Mouse (Mus musculus): ENCODE results near the gene B3galt1. TPM values are rescaled to one million over a fixed set of nuclear protein-coding genes. Genes with fewer than 3 reads are reported as not detected.

B3galt1 gene
- 9.2 and 10.1 TPM in 2 replicates for polyA plus RNA-seq (2016; fragmentation: Nextera tagmentation; extraction: Ambion mirVana)

- Histone ChIP-seq H3K27ac (peak within 1 kb of the TSS; percentile 78), H3K9me3 (no peaks in the 10 kb centered on the region), H3K36me3 (no peaks in the 10 kb centered on the region), H3K4me2 (peak within 1 kb of the TSS; percentile 87), H3K4me1 (replicated peaks) (peaks cover 5% of the 10 kb centered on the region), H3K4me3 (replicated peaks) (peak within 1 kb of the TSS; percentile 74), H3K9ac (replicated peaks) (peak within 1 kb of the TSS; percentile 70), H3K27me3 (peaks cover 14% of the 10 kb centered on the region; the same call in 1 of the 2 replicates)
- WGBS: under 1% methylated on average over 83 of the region's 83 CpGs
- peak; percentile 97 for ATAC-seq (ENCODE audit: insufficient number of reproducible peaks, insufficient read depth, low FRiP score, low TSS enrichment, low read depth)
These were observed at the start of gene B3galt1 for GRCm38 (mm10) chr2:67565480-67566331. TSS of gene B3galt1 (plus strand) at chr2:67565871.

GRCm38 (mm10) chr2:67516405-67516804 is 49.3 kb upstream of the B3galt1 start:
- Histone ChIP-seq H3K27ac (no peak overlapping the region), H3K27me3 (no peaks in the 10 kb centered on the region), H3K4me2 (no peak overlapping the region), H3K9me3 (no peaks in the 10 kb centered on the region), H3K4me1 (replicated peaks) (no peaks in the 10 kb centered on the region), H3K36me3 (no peaks in the 10 kb centered on the region), H3K9ac (replicated peaks) (no peak overlapping the region), H3K4me3 (replicated peaks) (no peak overlapping the region)
- no peak for ATAC-seq (ENCODE audit: insufficient number of reproducible peaks, insufficient read depth, low FRiP score, low TSS enrichment, low read depth)
- 85% methylated on average over 7 of the region's 7 CpGs for WGBS

- no peak overlapping the region for H3K4me3 ChIP-seq (replicated peaks)
- WGBS: 88% methylated on average over 2 of the region's 2 CpGs
These were observed 30.3 kb upstream of the B3galt1 start for GRCm38 (mm10) chr2:67535347-67535746.

GRCm38 (mm10) chr2:67539426-67539825 is 26.2 kb upstream of the B3galt1 start:
- no peak overlapping the region for H3K27ac ChIP-seq
- no peak for ATAC-seq (ENCODE audit: insufficient number of reproducible peaks, insufficient read depth, low FRiP score, low TSS enrichment, low read depth)
- no peak overlapping the region for H3K4me2 ChIP-seq
- no peaks in the 10 kb centered on the region for H3K36me3 ChIP-seq
- peaks cover 10% of the 10 kb centered on the region for H3K4me1 ChIP-seq (replicated peaks)
- H3K27me3 ChIP-seq: 0 out of 2 replicates have a peak, but pooled peaks cover 7% of the 10 kb centered on the region
- WGBS: 89% methylated on average over 6 of the region's 6 CpGs
- no peak overlapping the region for H3K9ac ChIP-seq (replicated peaks)
- H3K9me3 ChIP-seq: no peaks in the 10 kb centered on the region
- no peak overlapping the region for H3K4me3 ChIP-seq (replicated peaks)

More at GRCm38 (mm10) chr2:67535347-67535746, 30.3 kb upstream of the B3galt1 start:
- no peak overlapping the region for H3K27ac ChIP-seq
- H3K9ac ChIP-seq (replicated peaks): no peak overlapping the region
- ATAC-seq (ENCODE audit: insufficient number of reproducible peaks, insufficient read depth, low FRiP score, low TSS enrichment, low read depth): no peak
- no peaks in the 10 kb centered on the region for H3K9me3 ChIP-seq
- H3K36me3 ChIP-seq: no peaks in the 10 kb centered on the region
- H3K4me2 ChIP-seq: no peak overlapping the region
- H3K27me3 ChIP-seq: 0 out of 2 replicates have a peak, but pooled peaks cover 5% of the 10 kb centered on the region
- no peaks in the 10 kb centered on the region for H3K4me1 ChIP-seq (replicated peaks)

- Histone ChIP-seq H3K4me2 (peak overlapping the region; percentile 13), H3K9me3 (no peaks in the 10 kb centered on the region), H3K4me3 (replicated peaks) (no peak overlapping the region), H3K4me1 (replicated peaks) (peaks cover 10% of the 10 kb centered on the region), H3K36me3 (no peaks in the 10 kb centered on the region), H3K9ac (replicated peaks) (no peak overlapping the region), H3K27ac (0 out of 2 replicates have a peak overlapping the region, but pooled peaks have one; percentile 53), H3K27me3 (0 out of 2 replicates have a peak, but pooled peaks cover 11% of the 10 kb centered on the region)
- 50% methylated on average over 11 of the region's 11 CpGs for WGBS
- peak; percentile 62; the same call in 1 of the 2 replicates for ATAC-seq (ENCODE audit: insufficient number of reproducible peaks, insufficient read depth, low FRiP score, low TSS enrichment, low read depth)
These were observed 23.5 kb upstream of the B3galt1 start for GRCm38 (mm10) chr2:67541957-67542696.

- WGBS: 52% methylated on average over 8 of the region's 8 CpGs
These were observed 21.2 kb upstream of the B3galt1 start for GRCm38 (mm10) chr2:67544426-67544825.

GRCm38 (mm10) chr2:67564851-67565479 is 706 bp upstream of the B3galt1 start:
- 2% methylated on average over 23 of the region's 23 CpGs for WGBS
- peak overlapping the region; percentile 70 for H3K9ac ChIP-seq (replicated peaks)
- H3K27ac ChIP-seq: peak overlapping the region; percentile 78; the same call in 1 of the 2 replicates
- H3K36me3 ChIP-seq: no peaks in the 10 kb centered on the region
- H3K4me2 ChIP-seq: peak overlapping the region; percentile 87
- peaks cover 5% of the 10 kb centered on the region for H3K4me1 ChIP-seq (replicated peaks)
- no peaks in the 10 kb centered on the region for H3K9me3 ChIP-seq
- peak overlapping the region; percentile 74 for H3K4me3 ChIP-seq (replicated peaks)
- H3K27me3 ChIP-seq: peaks cover 17% of the 10 kb centered on the region; the same call in 1 of the 2 replicates
- peak; percentile 57 for ATAC-seq (ENCODE audit: insufficient number of reproducible peaks, insufficient read depth, low FRiP score, low TSS enrichment, low read depth)

More at GRCm38 (mm10) chr2:67544426-67544825, 21.2 kb upstream of the B3galt1 start:
- H3K27me3 ChIP-seq: 0 out of 2 replicates have a peak, but pooled peaks cover 11% of the 10 kb centered on the region
- H3K36me3 ChIP-seq: no peaks in the 10 kb centered on the region
- ATAC-seq (ENCODE audit: insufficient number of reproducible peaks, insufficient read depth, low FRiP score, low TSS enrichment, low read depth): no peak
- no peak overlapping the region for H3K4me2 ChIP-seq
- H3K4me1 ChIP-seq (replicated peaks): peaks cover 10% of the 10 kb centered on the region
- H3K4me3 ChIP-seq (replicated peaks): no peak overlapping the region
- no peak overlapping the region for H3K27ac ChIP-seq
- no peak overlapping the region for H3K9ac ChIP-seq (replicated peaks)
- no peaks in the 10 kb centered on the region for H3K9me3 ChIP-seq

- Histone ChIP-seq H3K9ac (replicated peaks) (peak overlapping the region; percentile 70; the same call in 1 of the 2 replicates), H3K36me3 (no peaks in the 10 kb centered on the region), H3K27ac (no peak overlapping the region), H3K4me3 (replicated peaks) (peak overlapping the region; percentile 74), H3K9me3 (no peaks in the 10 kb centered on the region), H3K4me2 (peak overlapping the region; percentile 87), H3K27me3 (peaks cover 14% of the 10 kb centered on the region; the same call in 1 of the 2 replicates), H3K4me1 (replicated peaks) (peaks cover 5% of the 10 kb centered on the region)
- no peak for ATAC-seq (ENCODE audit: insufficient number of reproducible peaks, insufficient read depth, low FRiP score, low TSS enrichment, low read depth)
- WGBS: 3% methylated on average over 12 of the region's 12 CpGs
These were observed 895 bp downstream of the B3galt1 start for GRCm38 (mm10) chr2:67566566-67566965.

GRCm38 (mm10) chr2:67567141-67567680 is 1.5 kb downstream of the B3galt1 start:
- no peak for ATAC-seq (ENCODE audit: insufficient number of reproducible peaks, insufficient read depth, low FRiP score, low TSS enrichment, low read depth)
- Histone ChIP-seq H3K9ac (replicated peaks) (0 out of 2 replicates have a peak overlapping the region, but pooled peaks have one; percentile 70), H3K9me3 (no peaks in the 10 kb centered on the region), H3K4me1 (replicated peaks) (peaks cover 5% of the 10 kb centered on the region), H3K4me3 (replicated peaks) (peak overlapping the region; percentile 74), H3K4me2 (peak overlapping the region; percentile 87), H3K36me3 (no peaks in the 10 kb centered on the region), H3K27ac (no peak overlapping the region), H3K27me3 (peaks cover 14% of the 10 kb centered on the region; the same call in 1 of the 2 replicates)
- 13% methylated on average over 8 of the region's 8 CpGs for WGBS

- Histone ChIP-seq H3K27ac (no peak overlapping the region), H3K9ac (replicated peaks) (no peak overlapping the region), H3K4me1 (replicated peaks) (no peaks in the 10 kb centered on the region), H3K4me3 (replicated peaks) (no peak overlapping the region), H3K36me3 (no peaks in the 10 kb centered on the region), H3K4me2 (no peak overlapping the region), H3K9me3 (no peaks in the 10 kb centered on the region), H3K27me3 (no peaks in the 10 kb centered on the region)
- no peak for ATAC-seq (ENCODE audit: insufficient number of reproducible peaks, insufficient read depth, low FRiP score, low TSS enrichment, low read depth)
- WGBS: 59% methylated on average over 2 of the region's 2 CpGs
These were observed 11.0 kb downstream of the B3galt1 start for GRCm38 (mm10) chr2:67576634-67577033.
